Mouse (Mus musculus) lung, postnatal 0 days (tissue): ENCODE data around the gene Thra. TPM values are rescaled to one million over a fixed set of nuclear protein-coding genes. Genes with fewer than 3 reads are reported as not detected.

Source experiments
- ATAC-seq: fragments of 200-750 bp; cut with Nextera tagmentation; 2 replicates; pipeline ENCODE4 v1.8.0; 2017; ENCODE audit warnings: moderate library complexity
- DNase-seq: peaks from one replicate; pipeline ENCODE4 v3.0.0-alpha.2; 2016; ENCODE audit warnings: low spot score
- H3K27ac ChIP-seq: fragments of 300-500 bp; sonication (generic); 2 replicates; pipeline ENCODE4 v1.5.1; 2014; ENCODE audit warnings: antibody characterized with exemption, mild to moderate bottlenecking, low read length, mixed read lengths
- H3K27me3 ChIP-seq: fragments of 300-500 bp; sonication (generic); replicated peaks from 2 replicates; pipeline ENCODE4 v1.6.1; 2014; ENCODE audit warnings: low read length, mixed read lengths; ENCODE audit not compliant: insufficient read depth
- H3K36me3 ChIP-seq: fragments of 300-500 bp; sonication (generic); 2 replicates; pipeline ENCODE4 v1.6.1; 2014; ENCODE audit warnings: low read length, mixed read lengths; ENCODE audit not compliant: insufficient read depth
- H3K4me1 ChIP-seq: fragments of 300-500 bp; sonication (generic); 2 replicates; pipeline ENCODE4 v1.6.1; 2014; ENCODE audit warnings: antibody characterized with exemption, low read depth, low read length, mixed read lengths; ENCODE audit not compliant: insufficient read depth
- H3K4me2 ChIP-seq: fragments of 300-500 bp; sonication (generic); replicated peaks from 2 replicates; pipeline ENCODE4 v1.6.1; 2014; ENCODE audit warnings: low read depth, mild to moderate bottlenecking, low read length, moderate library complexity, mixed read lengths
- H3K4me3 ChIP-seq: fragments of 300-500 bp; sonication (generic); 2 replicates; pipeline ENCODE4 v1.5.1; 2014; ENCODE audit warnings: low read depth, low read length
- H3K9ac ChIP-seq: fragments of 300-500 bp; sonication (generic); replicated peaks from 2 replicates; pipeline ENCODE4 v1.6.1; 2014; ENCODE audit warnings: low read depth, mild to moderate bottlenecking
- H3K9me3 ChIP-seq: fragments of 300-500 bp; sonication (generic); 2 replicates; pipeline ENCODE4 v1.6.1; 2016; ENCODE audit warnings: low read length, mixed read lengths
- CTCF ChIP-seq: IDR thresholded peaks from 2 replicates; pipeline ENCODE4 v1.5.1; 2016; ENCODE audit warnings: antibody characterized with exemption, mild to moderate bottlenecking
- EP300 ChIP-seq: IDR thresholded peaks from 2 replicates; pipeline ENCODE4 v1.6.1; 2016; ENCODE audit warnings: antibody characterized with exemption, mild to moderate bottlenecking, control low read depth
- WGBS: fragments of 180-500 bp; shearing (Covaris S2); extraction: QIAGEN DNeasy Blood & Tissue Kit; methylation state at CpG from one replicate; pipeline ENCODE4 v1.1.7; 2014; 5-methylcytosine and 5-hydroxymethylcytosine counted together
- polyA plus RNA-seq: library from polyadenylated mRNA; unstranded; fragments of >200 nt; fragmentation: Nextera tagmentation; extraction: Ambion mirVana; gene quantifications from 2 replicates; pipeline ENCODE4 v1.2.1, GENCODE M21; 2015

Gene Thra
- polyA plus RNA-seq, 1 experiment from 2014 or later: 38.1 TPM

GRCm38 (mm10) chr11:98765421-98766309 lies 25.2 kb downstream of the Thra start:
- Histone ChIP-seq H3K4me3 (no peak overlapping the region), H3K9me3 (no peaks in the 10 kb centered on the region), H3K4me2 (no peak overlapping the region), H3K9ac (no peak overlapping the region), H3K36me3 (peaks cover 16% of the 10 kb centered on the region; the same call in 1 of the 2 replicates), H3K4me1 (peaks cover 23% of the 10 kb centered on the region), H3K27me3 (no peaks in the 10 kb centered on the region), H3K27ac (peak overlapping the region; percentile 38)
- peak; percentile 12 for DNase-seq
- ATAC-seq: no peak
- TF ChIP-seq EP300 (no peak), CTCF (no peak)
- 40% methylated on average over 7 of the region's 9 CpGs for WGBS

GRCm38 (mm10) chr11:98766346-98766745 lies 25.9 kb downstream of the Thra start:
- Histone ChIP-seq H3K36me3 (peaks cover 19% of the 10 kb centered on the region; the same call in 1 of the 2 replicates), H3K9ac (no peak overlapping the region)

GRCm38 (mm10) chr11:98766816-98767215 lies 26.4 kb downstream of the Thra start:
- Histone ChIP-seq H3K27ac (no peak overlapping the region; the same call in 1 of the 2 replicates), H3K27me3 (no peaks in the 10 kb centered on the region), H3K4me2 (no peak overlapping the region), H3K36me3 (peaks cover 16% of the 10 kb centered on the region; the same call in 1 of the 2 replicates), H3K4me1 (peaks cover 23% of the 10 kb centered on the region), H3K9me3 (no peaks in the 10 kb centered on the region), H3K9ac (no peak overlapping the region), H3K4me3 (no peak overlapping the region)
- TF ChIP-seq CTCF (no peak), EP300 (no peak)
- 0 out of 2 replicates have a peak, but pooled peaks have one; percentile 19 for ATAC-seq
- peak; percentile 57 for DNase-seq
- WGBS: 24% methylated on average over 4 of the region's 5 CpGs

More at GRCm38 (mm10) chr11:98766346-98766745, 25.9 kb downstream of the Thra start:
- TF ChIP-seq CTCF: no peak
- TF ChIP-seq EP300: no peak
- DNase-seq (no peak), ATAC-seq (no peak)
- WGBS: 62% methylated on average over 1 of the region's 2 CpGs
- H3K27ac ChIP-seq: no peak overlapping the region; the same call in 1 of the 2 replicates
- no peak overlapping the region for H3K4me2 ChIP-seq
- no peaks in the 10 kb centered on the region for H3K9me3 ChIP-seq
- no peaks in the 10 kb centered on the region for H3K27me3 ChIP-seq
- H3K4me3 ChIP-seq: no peak overlapping the region
- H3K4me1 ChIP-seq: peaks cover 23% of the 10 kb centered on the region

- 29% methylated on average over 9 of the region's 9 CpGs for WGBS
- H3K36me3 ChIP-seq: peaks cover 16% of the 10 kb centered on the region; the same call in 1 of the 2 replicates
- no peaks in the 10 kb centered on the region for H3K27me3 ChIP-seq
- peak; percentile 74 for DNase-seq
- no peak overlapping the region for H3K4me3 ChIP-seq
- TF ChIP-seq CTCF: no peak
- TF ChIP-seq EP300: no peak
- H3K4me2 ChIP-seq: no peak overlapping the region
- peaks cover 23% of the 10 kb centered on the region for H3K4me1 ChIP-seq
- H3K27ac ChIP-seq: no peak overlapping the region
- no peaks in the 10 kb centered on the region for H3K9me3 ChIP-seq
- no peak for ATAC-seq
- no peak overlapping the region for H3K9ac ChIP-seq
These were observed 26.8 kb downstream of the Thra start for GRCm38 (mm10) chr11:98767276-98767675.

GRCm38 (mm10) chr11:98767713-98768112 lies 27.3 kb downstream of the Thra start:
- TF ChIP-seq CTCF (no peak), EP300 (no peak)
- Histone ChIP-seq H3K4me3 (no peak overlapping the region), H3K9me3 (no peaks in the 10 kb centered on the region), H3K4me2 (peak overlapping the region; percentile 29; the same call in 1 of the 2 replicates), H3K27ac (peak overlapping the region; percentile 52; the same call in 1 of the 2 replicates), H3K4me1 (peaks cover 23% of the 10 kb centered on the region), H3K27me3 (no peaks in the 10 kb centered on the region), H3K36me3 (peaks cover 16% of the 10 kb centered on the region; the same call in 1 of the 2 replicates), H3K9ac (no peak overlapping the region)
- peak; percentile 13 for DNase-seq
- no peak for ATAC-seq
- WGBS: 28% methylated on average over 4 of the region's 4 CpGs

- peaks cover 16% of the 10 kb centered on the region; the same call in 1 of the 2 replicates for H3K36me3 ChIP-seq
- ATAC-seq (no peak), DNase-seq (peak; percentile 43)
These were observed 27.9 kb downstream of the Thra start for GRCm38 (mm10) chr11:98768127-98769006.

More at GRCm38 (mm10) chr11:98768127-98769006, 27.9 kb downstream of the Thra start:
- H3K27ac ChIP-seq: peak overlapping the region; percentile 52
- TF ChIP-seq EP300 (no peak), CTCF (no peak)
- H3K4me1 ChIP-seq: peaks cover 26% of the 10 kb centered on the region
- 0 out of 2 replicates have a peak overlapping the region, but pooled peaks have one; percentile 3 for H3K9ac ChIP-seq
- H3K4me2 ChIP-seq: peak overlapping the region; percentile 29
- WGBS: 18% methylated on average over 35 of the region's 39 CpGs
- no peak overlapping the region for H3K4me3 ChIP-seq
- no peaks in the 10 kb centered on the region for H3K9me3 ChIP-seq
- H3K27me3 ChIP-seq: no peaks in the 10 kb centered on the region
